Mouse (Mus musculus): ENCODE measurements around the gene Etnk1. TPM values are rescaled to one million over a fixed set of nuclear protein-coding genes. Genes with fewer than 3 reads are reported as not detected.
"Not testable (repeated sequence)": the region's sequence is repeated elsewhere in the genome, so short reads cannot be mapped to it uniquely, and the experiment has no call there.

Gene Etnk1
- total RNA-seq, 2 experiments from 2014 or later: 38.0 to 54.0 TPM

DNA sequence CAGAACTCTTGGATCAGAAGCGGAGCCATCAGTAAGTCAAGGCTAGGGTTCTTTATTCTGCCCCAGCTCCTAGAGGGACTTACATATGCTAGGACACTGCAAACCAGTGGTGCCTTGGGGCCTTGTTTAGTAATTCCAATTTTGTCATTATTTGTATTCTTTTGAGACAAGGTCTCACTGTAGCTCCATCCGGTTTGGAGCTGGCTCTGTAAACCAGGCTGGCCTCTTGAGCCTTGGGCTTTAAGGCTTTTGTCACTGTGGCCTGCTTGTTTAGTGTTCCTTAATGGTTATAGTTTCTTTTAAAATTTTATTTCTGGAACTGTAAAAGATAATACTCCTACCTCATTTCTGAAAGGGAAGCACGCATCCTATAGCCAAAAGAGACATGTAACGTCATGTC lies 2.4 kb downstream of the Etnk1 start:
- ATAC-seq (replicated peaks; ENCODE audit: poor library complexity, severe bottlenecking): no peak

DNA sequence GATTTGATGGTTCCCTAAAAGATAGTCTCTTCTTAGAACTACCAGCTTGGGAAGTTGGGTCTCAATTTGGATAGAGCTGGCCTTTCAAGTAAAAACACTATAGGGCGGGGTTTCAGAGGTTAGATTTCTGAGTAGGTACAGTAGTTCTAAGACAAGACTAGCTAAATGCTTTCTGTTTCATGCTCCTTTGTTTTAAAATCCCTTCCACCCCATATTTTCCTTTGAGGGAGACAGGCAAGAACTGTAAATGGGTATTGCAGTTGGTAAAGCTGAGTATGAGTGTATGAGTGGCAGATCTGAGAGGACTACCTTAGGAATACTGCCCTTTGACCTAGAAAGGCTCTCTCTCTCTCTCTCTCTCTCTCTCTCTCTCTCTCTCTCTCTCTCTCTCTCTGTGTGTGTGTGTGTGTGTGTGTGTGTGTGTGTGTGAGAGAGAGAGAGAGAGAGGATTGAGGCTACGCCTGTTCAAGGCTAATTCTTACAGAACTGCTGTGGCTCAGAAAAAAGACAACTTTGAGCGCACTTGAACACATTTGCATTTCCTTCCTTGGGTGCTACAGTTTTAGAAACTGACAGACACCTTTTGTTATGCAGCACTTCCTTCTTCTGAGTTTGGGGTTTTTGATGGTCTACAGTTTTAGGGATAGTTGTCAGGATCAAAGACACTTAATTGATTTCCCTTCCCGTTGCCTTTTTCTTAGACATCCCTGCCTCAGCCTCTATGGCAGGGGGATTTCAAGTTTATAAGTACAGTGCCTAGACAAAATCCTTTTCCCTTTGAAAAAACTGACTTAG lies 3.3 kb downstream of the Etnk1 start:
- ATAC-seq (replicated peaks; ENCODE audit: poor library complexity, severe bottlenecking): no peak

DNA sequence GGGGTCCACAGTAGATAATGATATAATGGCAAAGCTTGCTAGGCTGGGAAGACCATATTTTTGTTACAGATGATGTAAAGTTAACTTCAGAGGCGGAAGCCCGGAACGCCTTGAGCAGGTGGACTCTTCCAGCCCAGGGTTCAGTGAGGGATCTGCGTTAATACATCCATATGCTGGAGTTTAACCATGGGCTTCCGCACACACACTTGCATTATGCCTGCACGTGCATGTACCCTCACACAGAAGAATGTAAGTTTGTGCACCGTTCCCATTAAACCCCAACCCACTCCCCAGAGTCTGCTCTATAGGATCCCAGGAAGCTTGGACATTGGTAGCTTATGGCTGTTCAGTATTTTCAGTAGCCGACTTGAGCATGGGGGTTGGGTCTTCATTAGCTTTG lies 4.0 kb downstream of the Etnk1 start:
- ATAC-seq (replicated peaks; ENCODE audit: poor library complexity, severe bottlenecking): no peak

- no peak for ATAC-seq (replicated peaks; ENCODE audit: poor library complexity, severe bottlenecking)
These were observed 4.9 kb downstream of the Etnk1 start for GRCm38 (mm10) chr6:143171781-143172465.

GRCm38 (mm10) chr6:143172683-143173082 lies 5.7 kb downstream of the Etnk1 start:
- ATAC-seq (replicated peaks; ENCODE audit: poor library complexity, severe bottlenecking): not testable (repeated sequence)

DNA sequence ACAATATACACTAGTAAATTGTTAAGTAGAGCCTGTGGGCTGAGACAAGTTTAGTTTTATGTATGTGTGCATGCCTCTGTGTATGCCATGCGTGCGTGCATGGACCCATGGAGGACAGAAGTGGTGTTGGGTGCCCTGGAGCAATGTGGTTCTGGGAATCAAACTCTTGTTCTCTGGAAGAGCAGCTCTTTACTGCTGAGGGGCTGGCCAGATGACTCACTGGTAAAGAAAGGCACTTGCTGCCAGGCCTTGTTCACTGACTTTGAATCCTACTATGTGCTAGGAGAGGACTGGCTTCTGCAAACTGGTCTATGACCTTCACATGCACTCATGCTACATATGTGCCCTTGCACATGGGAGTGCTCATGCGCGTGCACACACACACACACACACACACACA lies 7.2 kb downstream of the Etnk1 start:
- no peak for ATAC-seq (replicated peaks; ENCODE audit: poor library complexity, severe bottlenecking)

- ATAC-seq (replicated peaks; ENCODE audit: poor library complexity, severe bottlenecking): peak; percentile 58
These were observed 8.1 kb downstream of the Etnk1 start for GRCm38 (mm10) chr6:143174906-143175656.

- ATAC-seq (replicated peaks; ENCODE audit: poor library complexity, severe bottlenecking): no peak
These were observed 9.1 kb downstream of the Etnk1 start for GRCm38 (mm10) chr6:143176076-143176475.

DNA sequence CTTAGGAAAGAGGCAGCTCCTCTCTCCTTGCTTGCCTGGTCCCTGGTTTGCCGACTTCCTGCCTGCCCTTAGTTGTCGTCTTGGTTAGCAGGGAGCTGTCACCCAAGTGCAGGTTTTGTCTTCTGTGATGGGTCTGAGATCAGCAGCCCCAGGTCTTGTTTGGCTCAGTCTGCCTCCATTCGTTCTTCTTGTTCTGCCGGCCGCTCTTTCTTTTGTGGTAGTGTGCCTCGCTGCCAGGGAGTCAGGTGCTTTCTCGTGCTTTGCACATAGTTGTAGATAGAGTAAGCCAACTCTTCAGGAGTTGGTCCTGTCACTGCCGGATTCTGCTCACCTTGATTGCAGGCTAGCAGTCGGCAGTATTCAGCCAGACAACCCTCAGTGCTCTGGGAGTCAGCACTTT lies 9.6 kb downstream of the Etnk1 start:
- ATAC-seq (replicated peaks; ENCODE audit: poor library complexity, severe bottlenecking): no peak

GRCm38 (mm10) chr6:143179181-143179580 lies 12.2 kb downstream of the Etnk1 start:
- ATAC-seq (replicated peaks; ENCODE audit: poor library complexity, severe bottlenecking): 0 out of 2 replicates have a peak, but pooled peaks have one; percentile 26

DNA sequence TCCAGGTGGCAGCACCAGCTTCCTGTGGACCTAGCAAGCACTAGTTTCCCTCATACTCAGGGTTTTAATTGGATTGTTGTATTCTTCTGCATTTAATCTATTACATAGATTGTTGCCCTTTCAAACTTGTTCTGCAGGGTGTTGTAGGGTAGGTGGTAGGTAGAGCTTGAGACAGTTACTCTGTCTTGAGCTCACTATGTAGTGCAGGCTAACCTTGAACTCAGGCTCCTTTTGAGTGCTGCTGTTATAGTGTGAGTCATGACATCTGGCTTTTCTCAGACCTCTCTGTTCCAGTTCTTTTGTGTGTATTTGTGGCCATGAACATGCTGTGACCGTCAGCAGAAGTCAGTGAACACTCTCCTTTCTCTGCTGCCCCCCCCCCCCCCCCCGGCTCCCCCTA lies 12.7 kb downstream of the Etnk1 start:
- no peak for ATAC-seq (replicated peaks; ENCODE audit: poor library complexity, severe bottlenecking)

DNA sequence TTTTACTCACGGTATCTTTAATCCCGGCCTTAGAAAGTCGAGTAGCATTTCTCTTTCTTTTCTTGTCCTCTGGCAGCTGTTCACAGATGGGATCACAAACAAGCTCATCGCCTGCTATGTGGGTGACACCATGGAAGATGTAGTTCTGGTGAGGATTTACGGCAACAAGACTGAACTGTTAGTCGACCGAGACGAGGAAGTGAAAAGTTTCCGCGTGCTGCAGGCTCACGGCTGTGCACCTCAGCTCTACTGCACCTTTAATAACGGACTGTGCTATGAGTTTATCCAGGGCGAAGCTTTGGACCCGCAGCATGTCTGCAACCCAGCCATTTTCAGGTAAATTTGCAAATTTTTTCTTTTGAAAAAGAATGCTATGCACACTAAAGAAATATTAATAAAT lies 13.5 kb downstream of the Etnk1 start:
- ATAC-seq (replicated peaks; ENCODE audit: poor library complexity, severe bottlenecking): 0 out of 2 replicates have a peak, but pooled peaks have one; percentile 9

DNA sequence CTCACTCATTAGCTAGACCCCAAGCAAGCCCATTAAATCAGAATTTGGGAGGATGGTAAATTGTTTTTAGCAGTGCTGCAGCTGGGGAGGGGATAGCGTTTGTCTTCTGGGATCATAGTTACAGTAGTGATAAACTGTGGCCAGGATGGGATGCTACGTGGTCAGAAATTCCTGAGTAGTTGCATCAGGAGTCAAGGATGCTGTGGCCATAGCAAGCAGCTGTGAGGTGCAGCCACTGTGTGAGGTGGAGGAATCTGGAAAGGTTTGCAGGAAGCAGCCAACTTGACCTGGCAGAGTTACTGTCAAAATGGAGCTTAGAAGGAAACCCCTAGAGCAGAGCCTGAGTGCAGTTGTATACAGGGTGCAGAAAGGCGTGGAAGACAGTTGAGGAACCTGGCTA lies 17.1 kb downstream of the Etnk1 start:
- ATAC-seq (replicated peaks; ENCODE audit: poor library complexity, severe bottlenecking): no peak

- peak; percentile 79 for ATAC-seq (replicated peaks; ENCODE audit: poor library complexity, severe bottlenecking)
These were observed 17.7 kb downstream of the Etnk1 start for GRCm38 (mm10) chr6:143184745-143185144.

- ATAC-seq (replicated peaks; ENCODE audit: poor library complexity, severe bottlenecking): no peak
These were observed 23.9 kb downstream of the Etnk1 start for GRCm38 (mm10) chr6:143190838-143191476.

- no peak for ATAC-seq (replicated peaks; ENCODE audit: poor library complexity, severe bottlenecking)
These were observed 24.6 kb downstream of the Etnk1 start for GRCm38 (mm10) chr6:143191477-143192098.

- no peak for ATAC-seq (replicated peaks; ENCODE audit: poor library complexity, severe bottlenecking)
These were observed 25.7 kb downstream of the Etnk1 start for GRCm38 (mm10) chr6:143192709-143193108.

DNA sequence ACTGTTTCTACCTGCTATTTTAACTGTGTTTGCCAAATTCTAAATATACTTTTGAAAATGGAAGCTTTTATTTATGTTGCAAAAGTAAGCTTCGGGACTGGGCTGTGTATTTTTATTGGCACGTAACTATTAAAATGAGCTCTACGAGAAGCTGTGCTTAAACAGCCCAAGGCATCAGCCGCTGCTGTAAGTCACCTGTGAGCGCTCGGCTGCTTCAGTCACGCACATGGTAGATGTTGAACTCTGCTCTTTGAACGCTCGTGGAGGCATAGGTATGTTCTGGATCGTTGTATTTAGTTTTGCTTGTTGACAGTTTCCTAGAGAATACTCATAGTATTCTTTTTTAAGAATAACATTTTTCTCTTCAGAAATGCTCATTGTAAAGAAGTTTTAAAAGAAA lies 26.1 kb downstream of the Etnk1 start:
- ATAC-seq (replicated peaks; ENCODE audit: poor library complexity, severe bottlenecking): no peak

DNA sequence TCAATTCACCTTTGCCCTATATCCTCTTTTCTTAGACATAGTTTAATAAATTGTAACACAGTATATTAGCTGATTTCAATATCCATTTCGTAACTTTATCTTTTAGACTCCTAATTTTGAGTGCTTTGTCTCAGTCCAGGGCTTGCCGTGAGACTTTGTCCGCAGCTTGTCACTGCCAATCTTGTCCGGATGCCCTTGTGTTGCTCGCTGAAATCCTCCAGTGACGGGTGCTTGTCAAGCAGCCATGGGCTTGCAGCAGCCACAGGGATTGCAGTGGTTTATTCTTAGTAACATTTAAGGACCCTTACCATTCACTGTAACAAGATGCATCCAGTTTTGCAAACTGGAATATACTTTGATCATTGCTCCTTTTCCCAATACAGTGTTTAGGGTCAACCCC lies 26.6 kb downstream of the Etnk1 start:
- no peak for ATAC-seq (replicated peaks; ENCODE audit: poor library complexity, severe bottlenecking)

GRCm38 (mm10) chr6:143197053-143197452 lies 30.0 kb downstream of the Etnk1 start:
- no peak for ATAC-seq (replicated peaks; ENCODE audit: poor library complexity, severe bottlenecking)

Data from granulocyte monocyte progenitor cell, adult 5-6 weeks (primary cell).